ENCODE assay signal across 9 mouse cellular contexts in the genomic region with DNA sequence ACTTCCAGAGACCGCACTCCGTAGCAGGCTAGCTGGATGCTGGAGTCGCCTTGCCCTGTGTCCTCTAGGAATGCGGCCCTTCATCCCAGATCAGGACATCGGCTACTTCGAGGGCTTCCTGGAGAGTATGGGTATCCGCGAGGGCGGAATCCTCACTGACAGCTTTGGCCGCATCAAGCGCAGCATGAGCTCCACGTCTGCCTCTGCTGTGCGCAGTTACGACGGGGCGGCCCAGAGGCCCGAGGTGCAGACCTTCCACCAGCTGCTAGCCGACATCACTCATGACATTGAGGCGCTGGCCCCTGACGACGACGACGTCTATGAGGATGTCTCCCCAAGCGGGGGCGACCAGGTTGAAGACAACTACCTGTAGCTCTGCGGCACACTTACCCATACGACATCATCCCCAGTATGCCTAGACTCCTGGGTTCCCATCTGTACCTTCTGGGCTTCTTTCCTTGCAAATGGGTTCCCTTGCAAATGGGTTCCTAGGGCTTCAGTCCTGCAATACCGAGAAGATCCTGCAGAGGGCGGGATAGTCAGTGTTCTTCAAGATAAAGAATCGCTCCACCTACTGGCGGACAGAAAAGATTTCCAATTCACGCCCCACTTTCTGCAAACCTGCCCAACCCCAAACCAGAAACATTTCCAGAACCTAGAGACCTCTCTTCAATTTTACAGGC. TPM values are rescaled to one million over a fixed set of nuclear protein-coding genes. Genes with fewer than 3 reads are reported as not detected.
A peak's percentile ranks its signal among the peaks of the same experiment; 100 is the strongest.
DNase-seq lines count a peak whose midpoint lies in the region; TF ChIP-seq lines count a peak whose summit lies in the region.
"Had no signal": no experiment of that assay in that cellular context is flagged by ENCODE, and none has a peak within 500 bp of the region (broad histone marks: within the 10 kb centered on the region; RNA-seq: fewer than 3 reads in every experiment).

No protein-coding gene starts in this region.

- peak; percentile 92 for DNase-seq in CD4-positive, CD25-positive, alpha-beta regulatory T cell, adult 2 months (ENCODE audit: low read depth, low spot score)
- DNase-seq in MN1 (ENCODE audit: low spot score), result peak; percentile 79
- DNase-seq in cerebellum, adult 18-20 months, result peak; percentile 83 to 86
- DNase-seq in gastrocnemius, adult 2 months, result peak; percentile 75
- DNase-seq in kidney, postnatal 36 days, result peak; percentile 83 to 90
- peak; percentile 78 for DNase-seq in lung, adult 2 months
- peak; percentile 84 for DNase-seq in right cerebral cortex, postnatal 14 days
- DNase-seq in urinary bladder, postnatal 36 days (ENCODE audit: low spot score in 2 of 2), result peak; percentile 73 to 74

- H3K4me3 ChIP-seq in gastrocnemius, adult 2 months, result no peak overlapping the region
- H3K4me3 ChIP-seq in lung, adult 2 months (replicated peaks; ENCODE audit: extremely low read depth, low read depth, low read length), result no peak overlapping the region
- H3K4me3 ChIP-seq: liver, embryonic 15.5 days had no signal

- peak; percentile 92 for TF ChIP-seq CTCF in gastrocnemius, adult 2 months (IDR thresholded peaks at IDR 0.05)
- peak; percentile 78 for TF ChIP-seq CTCF in lung, adult 2 months (IDR thresholded peaks at IDR 0.05; ENCODE audit: insufficient read depth, low read length)

- intact Hi-C loops in gastrocnemius, adult 2 months (cut with DNase I), result loop anchor here (5.0 kb wide), 2 partner anchors 51 to 336 kb away; no protein-coding TSS in a partner anchor

- H3K4me1 ChIP-seq in lung, adult 2 months (ENCODE audit: control insufficient read depth, insufficient read depth, low read length), result peaks cover 9% of the 10 kb centered on the region

- 43% methylated on average over 32 of the region's 32 CpGs for whole genome bisulfite sequencing in lung, adult 2 months

- H3K27ac ChIP-seq in gastrocnemius, adult 2 months, result no peak overlapping the region
- H3K27ac ChIP-seq: liver, embryonic 15.5 days had no signal

- no peak for TF ChIP-seq POLR2A in lung, adult 2 months (IDR thresholded peaks at IDR 0.05; ENCODE audit: borderline replicate concordance, extremely low read depth, low read depth, low read length)

RNA-seq across cellular contexts. Expression of a gene that starts 15.2 kb away (rescaled TPM):
- 1 to 10 TPM; 4.5 to 6.9 TPM for total RNA-seq in gastrocnemius, adult 2 months (2021)
- 164 and 177 TPM in 2 replicates for polyA plus RNA-seq in lung, adult 2 months (2012; rRNA removed)

RNA-seq across cellular contexts. Expression of a gene that starts 27.3 kb away (rescaled TPM):
- under 1 TPM; 0.20 to 0.45 TPM for total RNA-seq in gastrocnemius, adult 2 months (2021)
- polyA plus RNA-seq in lung, adult 2 months (2012; rRNA removed), result 45.0 and 52.8 TPM in 2 replicates

RNA-seq across cellular contexts. Expression of a gene that starts 49.3 kb away (rescaled TPM):
- total RNA-seq in gastrocnemius, adult 2 months (2021), result not detected
- 0.03 TPM in 1 of 2 replicates, not detected in the other for polyA plus RNA-seq in lung, adult 2 months (2012; rRNA removed)
- polyA plus RNA-seq: liver, embryonic 15.5 days had no signal
